Mouse (Mus musculus): ENCODE results near the gene Mmp8.

Mmp8 gene

DNA sequence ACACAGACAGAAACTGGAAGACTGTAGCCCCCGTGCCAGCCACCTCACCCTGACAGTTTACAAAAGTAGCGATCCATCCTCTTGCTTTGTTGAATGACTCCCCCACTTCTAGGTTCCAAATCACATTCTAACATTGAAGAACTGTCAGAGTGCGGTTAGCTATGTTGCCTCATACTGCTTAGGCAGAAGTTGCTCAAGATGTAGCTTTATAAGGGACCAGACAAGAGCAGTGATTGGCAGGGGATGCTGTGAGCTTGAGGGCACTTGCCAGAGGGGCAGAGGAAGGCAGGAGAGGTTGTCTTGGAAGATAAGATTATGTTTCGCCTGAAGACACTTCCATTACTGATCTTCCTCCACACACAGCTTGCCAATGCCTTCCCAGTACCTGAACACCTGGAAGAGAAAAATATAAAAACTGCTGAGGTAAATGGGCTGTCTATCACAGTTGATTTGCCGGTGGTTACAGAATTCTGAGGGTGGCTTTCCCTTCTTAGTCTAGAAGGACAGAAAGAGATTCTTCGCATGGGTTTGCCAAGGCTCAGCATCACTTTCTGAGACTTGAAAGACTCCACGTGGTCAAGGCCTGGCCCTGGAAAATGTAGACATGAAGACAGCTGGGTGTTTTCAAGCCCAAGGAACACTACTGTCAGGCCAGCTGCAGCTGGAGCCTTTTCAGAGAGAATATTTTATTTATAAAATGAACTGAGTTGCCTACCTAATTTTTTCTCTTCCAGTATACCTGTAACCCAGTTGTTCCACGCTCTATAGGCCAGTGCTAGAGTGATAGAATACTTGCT, at the start of gene Mmp8:
Gene Mmp8, plus strand, starts transcription at position 236 of the 797 bp plus-strand sequence.
- DNase-seq, result no peak

DNA sequence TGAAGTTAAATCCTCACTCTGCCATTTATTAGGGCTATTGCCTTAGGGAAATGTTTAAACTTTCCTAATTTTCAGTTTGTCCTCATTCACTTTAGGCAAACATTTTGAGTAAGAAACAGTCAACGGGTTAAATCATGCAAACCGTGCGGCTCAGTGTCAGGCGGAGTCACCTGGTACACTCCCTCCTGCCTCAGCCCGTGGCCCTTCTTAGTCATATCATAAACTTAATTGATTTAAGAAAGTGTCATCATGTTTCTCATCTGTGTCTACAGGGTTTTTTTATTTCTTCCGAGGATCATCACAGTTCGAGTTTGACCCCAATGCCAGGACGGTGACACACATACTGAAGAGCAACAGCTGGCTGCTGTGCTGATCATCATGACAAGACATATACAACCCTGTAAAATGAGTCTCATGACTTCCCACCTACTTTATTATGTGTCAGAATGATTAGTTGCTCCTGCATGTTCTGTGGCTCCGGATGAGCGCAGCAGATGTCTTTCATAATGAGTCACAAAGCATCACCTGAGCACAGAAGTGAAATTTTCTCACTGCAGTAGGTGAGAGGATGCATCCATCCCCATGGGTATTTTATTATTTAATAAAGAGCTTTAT, 48.5 kb upstream of the Mmp8 start:
- DNase-seq, result no peak

DNA sequence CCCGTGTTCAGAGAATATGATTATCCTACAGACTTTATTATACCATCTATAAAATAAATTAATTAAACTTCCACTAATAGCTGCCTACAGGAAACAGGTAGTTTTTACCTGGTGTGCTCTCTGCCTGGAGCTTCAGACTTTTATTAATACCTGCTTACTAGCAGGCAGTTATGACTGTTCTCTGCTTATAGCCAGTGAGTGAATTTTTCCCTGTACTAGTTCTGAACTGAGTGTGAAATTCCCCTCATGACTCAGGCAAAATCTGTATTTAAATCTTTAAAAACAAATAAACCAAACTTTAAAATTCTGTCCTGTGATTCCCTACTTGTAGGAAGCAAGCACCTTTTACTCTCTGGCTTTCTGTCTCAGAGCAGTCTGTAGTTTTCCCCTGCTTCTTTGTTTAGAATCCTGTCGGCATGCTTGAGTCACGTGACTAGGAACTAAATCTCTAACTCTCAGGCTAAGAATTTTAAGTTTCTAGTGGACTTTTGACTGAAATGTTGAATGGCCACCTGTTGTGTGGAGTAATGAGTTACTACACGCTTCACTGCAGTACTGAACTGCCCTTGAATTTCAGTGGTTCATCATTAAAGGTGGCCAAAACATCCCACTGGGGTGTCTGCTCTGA, 40.2 kb upstream of the Mmp8 start:
- peak; percentile 5 for DNase-seq

DNA sequence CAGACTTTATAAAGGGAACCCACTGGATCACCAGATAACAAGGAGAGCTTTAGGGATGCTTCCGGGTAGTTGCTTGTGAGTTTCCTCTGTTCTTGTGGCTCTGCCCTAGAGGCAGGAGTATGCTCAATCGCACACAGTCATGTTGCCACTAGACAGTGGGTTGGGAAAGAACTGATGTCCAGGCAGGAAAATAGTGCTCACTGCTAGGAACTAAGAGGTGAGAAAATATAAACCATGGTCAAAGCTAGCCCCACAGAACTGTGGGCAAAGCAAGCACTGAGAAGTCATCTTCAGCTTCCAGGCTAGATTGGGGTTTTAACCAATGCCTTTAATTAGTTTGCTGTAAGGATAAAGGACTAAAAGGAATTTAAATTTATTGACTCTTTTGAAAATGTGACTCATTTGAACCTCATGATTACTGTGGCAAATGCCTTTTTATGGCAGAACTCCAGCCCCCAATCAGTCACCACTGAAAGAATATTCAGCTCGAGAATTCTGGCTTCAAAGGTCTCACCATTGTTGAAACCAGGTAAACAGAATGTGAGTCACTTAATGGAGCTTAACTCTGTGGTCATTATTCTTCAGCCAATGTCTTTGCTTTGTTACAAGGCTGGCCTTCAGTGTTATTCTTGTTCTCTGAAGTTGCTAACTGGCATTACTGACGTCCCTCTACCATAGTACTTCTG, 31.9 kb upstream of the Mmp8 start:
- DNase-seq, result no peak

DNA sequence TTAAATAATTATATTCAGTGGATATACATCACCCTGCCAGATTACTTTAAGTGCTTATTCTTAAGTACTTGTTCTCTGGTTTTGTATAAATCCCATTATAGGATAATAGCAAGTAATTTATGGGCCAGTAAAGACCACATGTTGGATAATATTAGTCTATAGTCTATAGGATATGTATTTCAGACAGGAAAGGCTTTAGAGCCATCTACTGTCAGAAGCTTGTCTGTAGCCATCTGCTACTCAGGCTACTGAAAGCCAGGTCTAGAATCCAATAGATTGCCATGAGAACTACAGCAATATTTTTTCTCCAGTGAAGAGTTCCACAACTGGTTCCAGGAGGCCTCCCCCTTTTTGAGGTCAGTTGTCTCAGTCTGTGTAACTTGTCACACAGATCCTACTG, 15.5 kb upstream of the Mmp8 start:
- no peak for DNase-seq

DNA sequence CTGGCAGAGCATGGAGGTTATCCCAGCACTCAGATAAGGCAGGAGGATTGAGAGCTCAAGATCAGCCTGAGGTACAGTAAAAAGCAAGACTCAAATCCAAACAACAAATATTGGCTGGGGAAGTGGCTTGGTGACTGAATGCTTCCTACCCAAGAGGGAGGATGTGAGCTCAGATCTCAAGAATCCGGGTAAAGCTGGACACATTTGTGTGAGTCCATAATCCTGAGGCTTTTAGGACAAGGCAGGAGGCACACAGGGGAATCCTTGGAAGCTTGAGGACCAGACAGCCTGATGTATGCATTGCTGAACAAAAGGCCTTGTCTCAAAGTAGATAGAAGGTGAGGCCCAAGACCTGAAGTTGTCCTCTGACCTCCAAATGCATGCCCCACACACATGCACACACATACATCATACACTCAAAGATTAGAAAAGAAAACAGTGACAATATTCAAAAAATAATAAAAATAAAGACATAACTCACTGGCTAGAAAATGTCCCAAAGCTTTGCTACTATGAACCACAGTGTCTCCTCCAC, 13.3 kb upstream of the Mmp8 start:
- no peak for DNase-seq

DNA sequence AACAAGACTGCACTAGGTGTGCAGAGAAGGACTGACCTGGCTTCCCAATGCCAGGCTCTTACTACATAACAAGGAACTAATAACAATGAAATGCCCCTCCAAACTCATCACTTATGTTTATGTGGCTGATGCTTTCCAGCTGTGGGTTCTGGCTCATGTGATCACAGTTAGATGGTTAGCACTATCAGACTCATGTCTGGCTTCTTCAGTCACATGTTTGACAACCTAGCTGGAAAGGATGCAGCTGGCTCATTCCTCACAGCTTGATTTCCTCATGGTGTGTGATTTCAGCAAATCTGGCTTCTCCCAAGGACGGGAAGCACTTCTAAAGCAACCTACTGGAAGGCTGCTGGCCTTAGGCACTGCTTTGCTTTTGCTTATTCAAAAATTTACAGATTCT, 12.8 kb upstream of the Mmp8 start:
- peak; percentile 40 for DNase-seq

DNA sequence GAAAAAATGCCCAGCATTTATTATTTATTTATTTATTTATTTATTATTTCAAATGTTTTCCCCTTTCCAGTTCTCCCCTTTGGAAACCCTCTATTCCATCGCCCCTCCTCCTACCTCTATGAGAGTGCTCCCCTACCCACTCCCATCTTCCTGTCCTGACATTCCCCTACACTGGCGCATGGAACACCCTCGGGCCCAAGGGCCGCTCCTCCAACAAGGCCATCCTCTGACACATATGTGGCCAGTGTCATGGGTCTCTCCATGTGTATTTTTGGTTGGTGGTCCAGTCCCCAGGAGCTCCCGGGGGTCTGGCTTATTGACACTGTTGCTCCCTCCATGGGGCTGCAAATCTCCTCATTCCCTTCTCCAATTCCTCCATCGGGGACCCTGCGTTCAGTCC, 12.3 kb upstream of the Mmp8 start:
- DNase-seq, result no peak

DNA sequence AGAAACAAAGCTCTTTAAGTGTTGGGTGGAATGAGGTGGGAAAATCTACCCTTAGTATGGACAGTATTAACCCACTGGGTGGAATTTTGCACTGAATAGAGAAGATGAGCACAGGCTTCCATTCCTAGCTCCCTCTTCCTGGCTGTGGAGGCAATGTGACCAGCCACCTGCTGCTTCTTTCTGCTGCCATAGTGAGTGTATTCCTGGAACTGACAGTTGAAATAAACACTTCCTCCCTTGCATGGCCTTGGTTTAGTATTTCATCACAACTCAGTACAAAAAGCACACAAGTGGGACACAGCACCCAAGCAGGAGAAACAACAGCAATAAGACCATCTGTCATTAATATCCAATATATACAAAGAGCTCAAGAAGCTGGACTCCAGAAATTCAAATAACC, 6.3 kb upstream of the Mmp8 start:
- DNase-seq, result no peak

DNA sequence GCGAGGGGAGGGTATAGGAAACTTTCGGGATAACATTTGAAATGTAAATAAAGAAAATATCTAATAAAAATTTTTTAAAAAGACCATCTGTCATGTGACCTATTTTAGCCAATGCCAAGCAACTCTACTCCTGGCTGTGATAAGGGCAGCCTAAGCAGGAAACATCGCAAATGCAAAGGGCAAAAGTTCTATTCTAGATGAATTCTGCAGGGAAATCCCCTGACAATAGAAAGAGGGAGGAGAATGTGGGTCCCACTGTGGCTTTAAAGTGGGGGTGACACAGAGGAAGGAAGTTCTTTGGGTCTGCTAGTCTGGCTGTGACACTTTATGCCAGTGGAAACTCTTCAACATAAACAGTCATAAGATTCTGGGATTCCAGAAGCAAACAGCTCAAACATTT, 4.7 kb upstream of the Mmp8 start:
- DNase-seq, result no peak

DNA sequence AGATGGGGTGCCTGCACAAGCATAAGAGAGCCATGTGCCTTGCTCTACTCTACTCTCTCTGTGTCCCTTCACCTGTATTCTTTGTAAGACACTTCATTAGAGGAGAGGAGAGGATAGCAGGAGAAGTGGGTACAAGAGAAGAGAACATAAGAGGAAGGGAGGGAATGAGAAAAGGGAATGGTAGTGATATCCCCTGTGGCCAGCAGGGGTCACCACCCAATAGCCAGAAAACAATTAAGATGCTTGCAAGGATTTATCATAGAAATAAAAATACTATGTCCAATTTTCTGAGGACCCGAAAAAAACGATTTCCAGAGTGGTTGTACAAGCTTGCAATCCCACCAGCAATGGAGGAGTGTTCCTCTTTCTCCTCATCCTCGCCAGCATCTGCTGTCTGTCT, 3.9 kb upstream of the Mmp8 start:
- no peak for DNase-seq

DNA sequence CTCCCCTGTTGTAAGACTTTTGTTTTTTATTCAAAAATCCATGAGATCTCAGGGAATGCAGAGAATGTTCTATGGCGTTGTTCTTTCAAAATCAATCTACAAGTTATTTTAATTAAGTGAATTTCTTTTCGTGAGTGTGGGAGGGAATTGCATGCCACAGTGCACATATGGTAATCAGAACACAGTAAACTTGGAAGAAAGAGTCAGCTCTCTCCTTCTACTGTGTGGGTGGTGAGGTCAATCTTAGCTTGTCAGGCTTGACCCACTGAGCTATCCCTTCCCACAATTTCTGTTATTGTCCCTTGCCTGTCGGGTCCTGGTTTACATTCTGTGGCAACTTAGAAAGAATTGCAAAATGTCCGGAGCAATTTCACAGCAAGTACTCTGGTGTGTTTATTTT, 1.8 kb downstream of the Mmp8 start:
- no peak for DNase-seq

DNA sequence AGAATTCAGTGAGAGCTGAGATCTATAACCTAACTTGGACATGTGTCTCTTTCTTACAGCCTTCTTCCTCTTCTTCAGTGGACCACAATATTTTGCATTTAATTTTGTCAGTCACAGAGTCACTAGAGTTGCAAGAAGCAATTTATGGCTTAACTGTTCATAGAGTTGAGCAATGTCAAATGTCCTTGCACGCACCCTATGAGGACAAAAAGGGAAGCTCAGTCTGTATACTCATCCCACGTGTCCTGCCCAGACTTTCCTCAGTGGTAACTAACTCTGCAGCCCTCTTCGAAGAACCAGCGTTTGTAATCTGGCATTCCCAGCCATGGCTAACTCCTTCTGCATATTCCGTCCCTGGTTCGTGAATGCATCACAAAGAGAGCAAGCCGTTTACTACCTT, 9.1 kb downstream of the Mmp8 start:
- DNase-seq, result no peak

DNA sequence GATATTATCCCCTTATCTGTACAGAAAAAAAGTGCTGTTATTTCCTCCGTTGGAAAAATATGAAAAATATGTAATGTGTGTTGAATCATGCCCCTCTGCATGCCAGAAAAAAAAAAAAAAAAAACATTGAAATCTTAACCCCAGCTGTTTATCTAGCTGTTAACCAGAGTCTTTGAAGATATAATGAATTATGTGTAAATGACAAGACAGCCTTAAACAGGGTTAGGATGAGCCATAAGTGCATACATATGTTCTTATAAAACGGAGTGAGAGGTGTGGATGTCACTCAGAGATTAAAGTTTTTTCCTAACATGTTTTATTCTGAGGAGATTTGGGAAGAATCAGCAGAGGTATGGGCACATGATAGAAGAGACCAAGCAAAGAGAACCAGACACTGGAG, 9.7 kb downstream of the Mmp8 start:
- no peak for DNase-seq

DNA sequence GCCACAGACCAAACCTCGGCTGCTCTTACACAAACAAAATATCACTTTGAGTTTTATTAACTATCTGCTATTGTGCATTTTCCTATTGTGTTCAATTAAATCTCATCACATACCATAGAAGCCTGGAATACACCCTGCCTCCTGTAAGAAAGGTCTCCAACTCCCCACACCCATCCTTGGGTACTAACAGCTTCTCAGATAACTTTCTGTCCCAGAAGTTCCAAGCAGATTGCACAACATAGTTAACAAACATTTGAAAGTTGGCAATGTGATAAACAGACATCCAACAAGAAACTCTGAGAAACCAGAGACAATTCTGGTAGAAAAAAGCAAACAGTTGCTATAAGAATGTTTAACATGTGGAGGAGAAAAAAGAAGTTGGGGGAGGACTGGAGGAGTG, 12.2 kb downstream of the Mmp8 start:
- no peak for DNase-seq

DNA sequence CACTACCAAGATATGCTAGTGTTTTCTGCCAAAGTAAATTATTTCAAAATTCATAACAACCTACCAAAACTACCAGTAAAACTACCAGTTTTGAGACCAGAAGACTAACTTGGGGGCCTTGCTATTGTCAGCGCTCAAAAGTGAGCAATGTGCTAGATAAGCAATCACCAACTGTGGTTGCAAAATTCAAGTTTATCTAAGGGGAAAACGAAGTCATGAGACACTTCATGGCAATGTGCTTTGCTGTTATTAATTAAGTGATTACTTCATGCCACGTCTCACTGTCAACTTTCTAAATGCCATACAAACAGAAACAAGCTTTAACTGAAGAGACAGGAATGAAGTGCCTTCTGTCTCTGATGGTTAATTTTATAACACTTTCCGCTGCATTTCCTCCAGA, 12.9 kb downstream of the Mmp8 start, which contains the start of gene Mmp27:
Gene Mmp27, plus strand, starts transcription at position 235 of the 400 bp plus-strand sequence.
- DNase-seq, result no peak

DNA sequence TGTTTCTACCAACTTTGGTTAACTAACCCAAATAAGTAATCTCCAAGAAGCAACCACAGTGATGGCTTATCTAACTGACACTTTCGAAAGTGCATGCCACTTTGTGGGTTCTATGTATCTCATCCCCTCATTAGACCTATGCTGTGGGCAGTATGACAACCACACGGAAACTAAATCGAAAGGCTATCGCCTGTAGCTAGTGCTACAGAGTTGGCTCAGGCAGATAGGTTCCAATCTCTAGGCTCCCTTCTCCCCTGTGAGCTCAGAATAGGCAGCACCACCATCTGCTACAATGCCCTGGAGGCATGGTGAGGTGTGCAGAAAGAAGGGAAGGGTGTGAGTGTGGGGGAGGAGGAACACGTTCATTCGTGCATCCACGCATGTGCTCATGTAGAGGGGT, 13.9 kb downstream of the Mmp8 start:
- no peak for DNase-seq

DNA sequence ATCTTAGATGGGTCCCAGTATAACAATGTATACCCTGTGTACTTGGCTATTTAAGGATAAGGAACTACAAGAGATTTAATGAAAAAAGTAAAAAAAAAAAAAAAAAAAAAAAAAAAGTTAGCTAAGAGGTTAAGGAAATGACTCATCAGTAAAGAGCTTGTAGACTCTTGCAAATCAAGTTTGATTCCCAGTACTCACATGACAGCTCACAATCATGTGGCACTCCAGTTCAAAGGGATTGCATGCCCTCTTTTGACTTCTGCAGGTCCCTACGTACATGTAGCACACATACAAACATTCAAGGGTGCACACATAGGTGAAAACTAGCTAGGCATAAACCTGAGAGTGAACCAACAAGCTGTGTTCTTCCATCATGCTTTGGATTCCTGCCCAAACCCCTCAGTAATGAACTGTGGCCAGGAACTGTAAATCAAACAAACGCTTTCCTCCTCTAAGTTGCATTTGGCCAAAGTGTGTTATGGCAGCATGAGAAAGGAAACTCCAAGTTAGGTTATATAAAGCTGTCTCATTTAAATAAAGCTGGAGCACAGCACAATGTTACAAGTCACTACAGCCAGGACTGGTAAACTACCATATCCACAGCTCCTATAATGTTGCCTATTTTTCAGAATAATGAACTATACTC, 14.5 kb downstream of the Mmp8 start:
- DNase-seq, result no peak

DNA sequence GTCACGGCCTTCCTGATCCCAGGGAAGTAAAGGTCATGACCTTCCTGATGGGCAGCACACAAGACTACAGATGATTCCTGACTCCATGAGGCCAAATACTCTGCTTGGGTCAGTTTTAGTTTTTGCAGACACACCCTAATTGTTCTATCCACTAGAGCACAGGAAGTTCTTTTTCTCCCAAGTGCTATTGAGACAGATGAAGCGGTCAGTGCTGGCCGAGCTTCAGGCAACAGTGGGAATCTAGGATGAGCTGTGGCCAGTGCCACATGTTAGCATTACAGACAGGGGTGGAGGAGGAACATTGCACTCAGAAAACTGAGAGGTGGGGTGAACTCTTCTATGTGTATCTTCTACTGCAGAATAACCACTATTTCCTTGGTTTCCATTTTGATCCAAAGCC, 17.3 kb downstream of the Mmp8 start:
- no peak for DNase-seq

DNA sequence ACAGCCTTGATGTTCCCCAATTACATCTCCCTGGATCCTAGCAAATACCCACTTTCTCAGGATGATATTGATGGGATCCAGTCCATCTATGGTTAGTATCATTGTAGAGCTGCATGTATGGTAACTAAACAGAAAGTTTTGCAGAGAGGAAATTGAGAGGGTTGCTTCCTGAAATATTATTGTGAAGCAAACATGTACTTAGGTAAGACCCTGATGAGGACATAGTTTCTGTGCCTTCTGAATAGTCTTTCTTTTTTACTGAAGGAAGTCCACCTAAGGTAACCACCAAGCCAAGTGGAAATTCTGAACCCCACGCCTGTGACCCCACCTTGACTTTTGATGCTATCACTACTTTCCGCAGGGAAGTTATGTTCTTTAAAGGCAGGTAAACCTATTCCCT, 19.1 kb downstream of the Mmp8 start:
- DNase-seq, result no peak

DNA sequence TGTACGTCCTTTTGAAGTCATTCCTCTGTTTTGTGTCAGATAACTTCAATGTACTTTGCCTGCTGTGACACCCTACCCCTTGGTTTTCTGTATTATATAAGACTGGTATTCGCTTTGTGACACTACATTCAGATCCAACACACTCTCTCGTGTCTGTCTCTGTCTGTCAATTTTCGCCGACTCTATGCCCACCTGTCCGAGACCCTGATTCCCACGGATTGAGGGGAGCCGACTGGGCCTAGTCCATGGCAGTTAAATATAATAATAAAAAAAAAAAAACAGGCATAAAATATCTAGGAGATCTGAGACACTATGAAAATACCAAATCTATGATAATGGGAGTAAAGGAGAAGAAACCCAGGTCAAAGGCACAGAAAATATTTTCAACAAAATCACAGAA, 31.8 kb downstream of the Mmp8 start:
- no peak for DNase-seq

DNA sequence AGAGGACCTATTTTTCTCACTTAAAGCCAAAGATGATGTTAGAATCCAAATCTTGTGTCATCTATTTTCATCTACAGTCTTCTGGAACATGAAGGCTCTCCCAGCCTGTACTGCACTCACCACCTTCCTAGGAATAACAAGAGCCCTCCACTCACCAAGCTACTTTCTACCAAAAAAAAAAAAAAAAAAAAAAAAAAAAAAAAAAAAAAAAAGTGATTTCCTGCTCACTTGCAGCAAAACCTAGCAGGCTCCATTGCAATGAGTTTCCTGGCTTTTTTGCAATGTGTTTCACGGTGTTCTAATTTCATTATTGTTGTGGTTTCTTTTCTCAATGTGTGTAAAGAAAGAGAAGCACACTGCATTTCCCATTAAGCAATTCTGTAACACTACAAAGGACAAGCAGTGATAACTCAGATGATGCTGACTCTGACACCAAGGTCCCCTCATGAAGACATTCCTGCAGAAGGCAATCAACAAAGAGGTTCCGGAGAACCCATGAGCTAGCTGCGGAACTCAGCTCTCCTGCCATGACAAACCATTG, 35.1 kb downstream of the Mmp8 start:
- no peak for DNase-seq
